Mouse (Mus musculus) MEL (cell line): ENCODE measurements around the gene Anxa9. TPM values are rescaled to one million over a fixed set of nuclear protein-coding genes. Genes with fewer than 3 reads are reported as not detected.
A peak's percentile ranks its signal among the peaks of the same experiment; 100 is the strongest.

Source experiments
- DNase-seq: peaks from one replicate; pipeline ENCODE4 v3.0.0; 2011; ENCODE audit warnings: low read depth, low spot score
- H3K27ac ChIP-seq: 2 replicates; pipeline ENCODE4 v1.5.1; 2012; ENCODE audit warnings: low read depth, mild to moderate bottlenecking, control low read depth, low read length, moderate library complexity; ENCODE audit not compliant: control insufficient read depth
- H3K27me3 ChIP-seq, 2 experiments: fragments of 150-350 bp in 1 of 2; sonication (generic) in 1 of 2; 2 replicates each; pipeline ENCODE4 v1.6.1; 2012; ENCODE audit warnings: low read length in 2 of 2, mild to moderate bottlenecking in 2 of 2, improper control_type of control experiment in 1 of 2, moderate library complexity in 1 of 2; ENCODE audit not compliant: insufficient read depth in 2 of 2, control insufficient read depth in 1 of 2
- H3K36me3 ChIP-seq, 2 experiments: 2 replicates each; pipeline ENCODE4 v1.6.1; 2012 to 2014; ENCODE audit warnings: low read length in 2 of 2, improper control_type of control experiment in 1 of 2, inconsistent platforms in 1 of 2, mild to moderate bottlenecking in 1 of 2; ENCODE audit not compliant: insufficient read depth in 2 of 2, control insufficient read depth in 1 of 2
- H3K4me1 ChIP-seq, 2 experiments: fragments of 150-350 bp in 1 of 2; sonication (generic) in 1 of 2; 2 replicates each; pipeline ENCODE4 v1.6.1; 2012; ENCODE audit warnings: low read length in 2 of 2, improper control_type of control experiment in 1 of 2, mild to moderate bottlenecking in 1 of 2; ENCODE audit not compliant: insufficient read depth in 2 of 2, control insufficient read depth in 1 of 2
- H3K4me3 ChIP-seq, 2 experiments: fragments of 150-350 bp in 1 of 2; sonication (generic) in 1 of 2; 2 replicates each; pipeline ENCODE4 v1.5.1; 2012; ENCODE audit warnings: low read depth in 2 of 2, low read length in 2 of 2, mild to moderate bottlenecking in 2 of 2, moderate library complexity in 2 of 2, control low read depth in 1 of 2, improper control_type of control experiment in 1 of 2; ENCODE audit not compliant: control insufficient read depth in 1 of 2, insufficient read depth in 1 of 2
- H3K79me2 ChIP-seq: 2 replicates; pipeline ENCODE4 v1.6.1; 2012; ENCODE audit warnings: mild to moderate bottlenecking, low read length, moderate library complexity; ENCODE audit not compliant: control insufficient read depth, poor library complexity, insufficient read depth
- H3K9ac ChIP-seq: 2 replicates; pipeline ENCODE4 v1.6.1; 2012; ENCODE audit warnings: low read depth, mild to moderate bottlenecking, control low read depth, low read length, moderate library complexity; ENCODE audit not compliant: control insufficient read depth, poor library complexity, severe bottlenecking
- H3K9me3 ChIP-seq: fragments of 150-350 bp; sonication (generic); replicated peaks from 2 replicates; pipeline ENCODE4 v1.6.1; 2012; ENCODE audit warnings: mild to moderate bottlenecking, low read length, improper control_type of control experiment, moderate library complexity; ENCODE audit not compliant: insufficient read depth
- BHLHE40 ChIP-seq: IDR thresholded peaks from 2 replicates; pipeline ENCODE4 v1.6.1; 2012; ENCODE audit warnings: low read depth, mild to moderate bottlenecking, inconsistent platforms, low read length, improper control_type of control experiment, borderline replicate concordance
- CTCF ChIP-seq, 3 experiments: IDR thresholded peaks in 2 of 3; conservative IDR thresholded peaks in 1 of 3; 2 replicates each; pipeline ENCODE4 v1.5.1; 2011 to 2012; ENCODE audit warnings: low read length in 3 of 3, low read depth in 2 of 3, mild to moderate bottlenecking in 2 of 3, improper control_type of control experiment in 1 of 3, inconsistent platforms in 1 of 3, mixed read lengths in 1 of 3, moderate library complexity in 1 of 3; ENCODE audit not compliant: control insufficient read depth in 1 of 3, insufficient read depth in 1 of 3, poor library complexity in 1 of 3, severe bottlenecking in 1 of 3
- EP300 ChIP-seq, 2 experiments: IDR thresholded peaks; 2 replicates each; pipeline ENCODE4 v1.6.1; 2011; ENCODE audit warnings: improper control_type of control experiment in 2 of 2, low read length in 2 of 2, low read depth in 1 of 2, mild to moderate bottlenecking in 1 of 2
- ETS1 ChIP-seq: IDR thresholded peaks from 2 replicates; pipeline ENCODE4 v1.6.1; 2012; ENCODE audit warnings: low read depth, mild to moderate bottlenecking, inconsistent platforms, low read length, improper control_type of control experiment, moderate library complexity
- HCFC1 ChIP-seq: IDR thresholded peaks from 2 replicates; pipeline ENCODE4 v1.6.1; 2012; ENCODE audit warnings: low read depth, mild to moderate bottlenecking, inconsistent platforms, low read length, improper control_type of control experiment, moderate library complexity
- JUND ChIP-seq: IDR thresholded peaks from 2 replicates; pipeline ENCODE4 v1.6.1; 2011; ENCODE audit warnings: low read depth, mild to moderate bottlenecking, improper control_type of control experiment, low read length
- MAX ChIP-seq: IDR thresholded peaks from 2 replicates; pipeline ENCODE4 v1.6.1; 2011; ENCODE audit warnings: low read length, improper control_type of control experiment
- MEF2A ChIP-seq: IDR thresholded peaks from 2 replicates; pipeline ENCODE4 v1.6.1; 2014; ENCODE audit warnings: low read depth, mild to moderate bottlenecking, inconsistent platforms, low read length, improper control_type of control experiment; ENCODE audit not compliant: poor library complexity, insufficient replicate concordance, severe bottlenecking; ENCODE audit errors: extremely low read depth
- MXI1 ChIP-seq: IDR thresholded peaks from 2 replicates; pipeline ENCODE4 v1.6.1; 2011; ENCODE audit warnings: mild to moderate bottlenecking, low read depth, low read length, improper control_type of control experiment
- MYC ChIP-seq: IDR thresholded peaks from 2 replicates; pipeline ENCODE4 v1.6.1; 2011; ENCODE audit warnings: low read depth, mild to moderate bottlenecking, low read length, improper control_type of control experiment, moderate library complexity
- NELFE ChIP-seq: IDR thresholded peaks from 2 replicates; pipeline ENCODE4 v1.6.1; 2011; ENCODE audit warnings: low read depth, low read length, improper control_type of control experiment
- POLR2AphosphoS2 ChIP-seq: IDR thresholded peaks from 2 replicates; pipeline ENCODE4 v1.6.1; 2011; ENCODE audit warnings: low read length, improper control_type of control experiment
- POLR2AphosphoS5 ChIP-seq: IDR thresholded peaks from 2 replicates; pipeline ENCODE4 v1.6.1; 2012; ENCODE audit warnings: low read depth, borderline replicate concordance, mild to moderate bottlenecking, inconsistent platforms, low read length, moderate library complexity, mixed read lengths
- RAD21 ChIP-seq: IDR thresholded peaks from 2 replicates; pipeline ENCODE4 v1.6.1; 2011; ENCODE audit warnings: mild to moderate bottlenecking, low read depth, low read length, improper control_type of control experiment
- SIN3A ChIP-seq: IDR thresholded peaks from 2 replicates; pipeline ENCODE4 v1.6.1; 2012; ENCODE audit warnings: low read length, improper control_type of control experiment, inconsistent platforms
- SMC3 ChIP-seq: IDR thresholded peaks from 2 replicates; pipeline ENCODE4 v1.6.1; 2011; ENCODE audit warnings: low read depth, low read length, improper control_type of control experiment
- USF1 ChIP-seq: IDR thresholded peaks from 2 replicates; pipeline ENCODE4 v1.6.1; 2014; ENCODE audit warnings: low read depth, mild to moderate bottlenecking, inconsistent platforms, low read length, improper control_type of control experiment, moderate library complexity
- USF2 ChIP-seq, 2 experiments: IDR thresholded peaks; 2 replicates each; pipeline ENCODE4 v1.6.1; 2011 to 2012; ENCODE audit warnings: improper control_type of control experiment in 2 of 2, low read length in 2 of 2, borderline replicate concordance in 1 of 2, inconsistent platforms in 1 of 2, low read depth in 1 of 2, mild to moderate bottlenecking in 1 of 2; ENCODE audit not compliant: insufficient read depth in 1 of 2
- ZNF384 ChIP-seq: IDR thresholded peaks from 2 replicates; pipeline ENCODE4 v1.6.1; 2012; ENCODE audit warnings: low read depth, mild to moderate bottlenecking, inconsistent platforms, low read length, improper control_type of control experiment
- polyA plus RNA-seq, 2 experiments: library from polyadenylated mRNA; stranded (reverse) in 1 of 2; unstranded in 1 of 2; fragments of >175 nt in 1 of 2; fragments of >200 nt in 1 of 2; gene quantifications; 2 replicates each; pipeline versions ENCODE4 v1.2.1 to v1.2.4; 2012; ENCODE audit warnings: low replicate concordance in 2 of 2, low read depth in 1 of 2; ENCODE audit not compliant: insufficient read length in 2 of 2, insufficient read depth in 1 of 2, missing spikeins in 1 of 2
- total RNA-seq: library from RNA; depleted of rRNA; stranded (reverse); fragments of 300-350 nt; gene quantifications from 2 replicates; pipeline ENCODE4 v1.2.3, GENCODE M21; 2012

Gene Anxa9
- total and polyA plus RNA-seq, 3 experiments: 7.7 to 33.9 TPM; not detected in 1

DNA sequence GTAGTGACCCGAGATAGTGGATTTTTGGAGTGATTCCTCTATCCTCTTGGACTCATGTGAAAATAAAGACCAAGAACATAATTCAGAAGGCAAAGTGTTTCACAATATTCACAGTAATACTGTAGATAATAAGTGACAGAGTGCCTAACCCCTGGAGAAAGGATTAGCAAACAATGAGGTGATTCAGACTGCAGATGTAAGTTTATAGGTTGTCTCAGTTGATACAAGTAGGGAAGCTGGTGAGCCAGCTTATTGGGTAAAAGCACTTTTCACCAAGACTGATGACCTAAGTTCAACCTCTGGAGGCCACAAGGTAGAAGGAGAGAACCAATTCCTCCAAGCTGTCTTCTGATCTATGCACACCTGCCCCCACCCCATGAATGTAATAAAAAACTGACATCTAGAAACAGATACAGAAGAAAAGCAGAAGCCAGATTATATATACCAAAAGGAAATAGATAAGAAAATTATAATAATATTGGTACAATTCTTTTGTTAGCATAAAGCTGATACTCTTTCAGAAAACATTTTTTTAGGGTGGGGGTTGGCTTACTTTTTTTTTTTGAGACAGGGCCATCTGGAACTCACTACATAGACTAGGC, 21.9 kb upstream of the Anxa9 start (continued):
- TF ChIP-seq POLR2AphosphoS2 (no peak), MEF2A (no peak), USF1 (0 out of 2 replicates have a peak, but pooled peaks have one; percentile 11), ZNF384 (peak; percentile 89), ETS1 (peak; percentile 63), USF2 (IDR thresholded peaks at IDR 0.05; ENCODE audit: borderline replicate concordance in 1 of 2, insufficient read depth in 1 of 2, low read depth in 1 of 2, low read length in 2 of 2) (0 out of 4 replicates have a peak, but pooled peaks of 1 of the 2 experiments have one; percentile 4), MXI1 (no peak), CTCF (IDR thresholded peaks at IDR 0.05 in 2 of 3, conservative IDR thresholded peaks at IDR 0.05 in 1 of 3; ENCODE audit: control insufficient read depth in 1 of 3, insufficient read depth in 1 of 3, low read depth in 2 of 3, low read length in 3 of 3, poor library complexity in 1 of 3, severe bottlenecking in 1 of 3) (no peak)

DNA sequence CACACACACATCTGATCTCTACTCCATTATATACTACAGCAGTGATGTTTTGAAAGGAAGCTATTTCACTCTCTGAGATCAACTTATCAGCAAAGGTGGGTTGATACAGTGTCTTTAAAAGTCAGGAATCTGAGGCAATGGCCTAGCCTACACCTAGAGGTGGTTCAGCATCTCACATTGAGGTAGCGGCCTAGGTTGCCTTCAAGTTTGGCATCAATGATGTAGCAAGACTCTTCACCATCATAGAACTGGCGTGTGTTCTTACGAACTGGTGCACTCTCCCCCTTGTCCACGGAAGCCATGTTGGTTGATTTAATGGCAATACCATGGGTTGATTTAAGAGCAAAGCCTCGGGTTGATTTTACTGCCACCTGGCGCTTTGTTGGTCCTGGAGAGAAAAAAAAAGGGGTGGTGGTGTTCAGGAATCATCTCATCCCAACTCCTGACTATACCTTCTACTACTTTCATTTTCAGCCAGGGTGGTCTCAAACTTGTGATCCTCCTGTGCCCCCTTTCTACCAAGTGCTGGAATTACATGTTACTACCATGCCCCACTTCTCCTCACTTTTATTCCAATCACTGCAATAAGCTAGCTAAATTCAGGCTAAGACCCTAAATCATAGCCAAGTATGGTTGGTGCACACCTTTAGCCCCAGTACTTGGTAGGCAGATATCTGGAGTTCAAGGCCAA, 17.6 kb upstream of the Anxa9 start:
- H3K36me3 ChIP-seq: peaks cover 17 to 86% of the 10 kb centered on the region in 2 experiments
- TF ChIP-seq SIN3A (0 out of 2 replicates have a peak, but pooled peaks have one; percentile 29), JUND (no peak), POLR2AphosphoS2 (0 out of 2 replicates have a peak, but pooled peaks have one; percentile 18), MYC (peak; percentile 53; the same call in 1 of the 2 replicates), RAD21 (peak; percentile 37), MAX (no peak), CTCF (IDR thresholded peaks at IDR 0.05 in 2 of 3, conservative IDR thresholded peaks at IDR 0.05 in 1 of 3; ENCODE audit: control insufficient read depth in 1 of 3, insufficient read depth in 1 of 3, low read depth in 2 of 3, low read length in 3 of 3, poor library complexity in 1 of 3, severe bottlenecking in 1 of 3) (peak in 2 of 3 experiments; percentile 25 to 45; a peak in 4 of 6 replicates), NELFE (peak; percentile 28; the same call in 1 of the 2 replicates), POLR2AphosphoS5 (peak; percentile 68; the same call in 1 of the 2 replicates), SMC3 (peak; percentile 38; the same call in 1 of the 2 replicates), BHLHE40 (0 out of 2 replicates have a peak, but pooled peaks have one; percentile 18), HCFC1 (0 out of 2 replicates have a peak, but pooled peaks have one; percentile 19), EP300 (IDR thresholded peaks at IDR 0.05; ENCODE audit: low read depth in 1 of 2, low read length in 2 of 2) (no peak)
- no peaks in the 10 kb centered on the region for H3K27me3 ChIP-seq
- peaks cover 13% of the 10 kb centered on the region for H3K79me2 ChIP-seq
- no peaks in the 10 kb centered on the region for H3K9me3 ChIP-seq
- H3K27ac ChIP-seq: no peak overlapping the region
- no peak overlapping the region for H3K9ac ChIP-seq
- peaks cover 4 to 9% of the 10 kb centered on the region in 2 experiments for H3K4me1 ChIP-seq
- DNase-seq: no peak
- no peak overlapping the region for H3K4me3 ChIP-seq
